Mouse (Mus musculus): ENCODE measurements around the gene Plekho1. TPM values are rescaled to one million over a fixed set of nuclear protein-coding genes. Genes with fewer than 3 reads are reported as not detected.
"Not testable (repeated sequence)": the region's sequence is repeated elsewhere in the genome, so short reads cannot be mapped to it uniquely, and the experiment has no call there.

Gene Plekho1
- 10 to 100 TPM; 56.2 to 67.9 TPM for total RNA-seq (2021)
- long read RNA-seq, experiment 1, transcript Plekho1-201 (6 exons, 1,931 nt), result major isoform, 17 of 20 reads
- long read RNA-seq, experiment 1, partial matches to known transcripts, result 0 of 20 reads
- long read RNA-seq, experiment 1, other reads (novel, unspliced or antisense), result 0 of 20 reads
- long read RNA-seq, experiment 2, transcript Plekho1-201 (6 exons, 1,931 nt), result major isoform, 9 of 18 reads
- long read RNA-seq, experiment 2, transcript Plekho1-203 (5 exons, 788 nt), result minor isoform, 6 of 18 reads
- long read RNA-seq, experiment 2, partial matches to known transcripts, result 1 of 18 reads
- long read RNA-seq, experiment 2, other reads (novel, unspliced or antisense), result 2 of 18 reads

GRCm38 (mm10) chr3:95995802-95996428 is at the start of gene Plekho1:
TSS of gene Plekho1 (minus strand) at chr3:95996001.
- peak; percentile 71 for DNase-seq

- not testable (repeated sequence) for DNase-seq
Measured at GRCm38 (mm10) chr3:96044559-96044958, 48.8 kb upstream of the Plekho1 start.

GRCm38 (mm10) chr3:96043104-96043503 is 47.3 kb upstream of the Plekho1 start:
- DNase-seq, result no peak

- no peak for DNase-seq
Measured at GRCm38 (mm10) chr3:96041079-96041478, 45.3 kb upstream of the Plekho1 start.

GRCm38 (mm10) chr3:96040663-96041006 is 44.8 kb upstream of the Plekho1 start:
- DNase-seq, result no peak

- no peak for DNase-seq
Measured at GRCm38 (mm10) chr3:96039857-96040662, 44.3 kb upstream of the Plekho1 start.

- DNase-seq, result no peak
Measured at GRCm38 (mm10) chr3:96038851-96039250, 43.0 kb upstream of the Plekho1 start.

GRCm38 (mm10) chr3:96038156-96038555 is 42.4 kb upstream of the Plekho1 start:
- DNase-seq, result no peak

GRCm38 (mm10) chr3:96036796-96037195 is 41.0 kb upstream of the Plekho1 start:
- DNase-seq, result no peak

- DNase-seq, result no peak
Measured at GRCm38 (mm10) chr3:96033046-96033445, 37.2 kb upstream of the Plekho1 start.

- DNase-seq, result no peak
Measured at GRCm38 (mm10) chr3:96032652-96033017, 36.8 kb upstream of the Plekho1 start.

GRCm38 (mm10) chr3:96031991-96032651 is 36.3 kb upstream of the Plekho1 start:
- no peak for DNase-seq

- DNase-seq, result no peak
Measured at GRCm38 (mm10) chr3:96029766-96030165, 34.0 kb upstream of the Plekho1 start.

- no peak for DNase-seq
Measured at GRCm38 (mm10) chr3:96029336-96029735, 33.5 kb upstream of the Plekho1 start.

- DNase-seq, result no peak
Measured at GRCm38 (mm10) chr3:96027875-96028274, 32.1 kb upstream of the Plekho1 start.

- DNase-seq, result no peak
Measured at GRCm38 (mm10) chr3:96027145-96027544, 31.3 kb upstream of the Plekho1 start.

- no peak for DNase-seq
Measured at GRCm38 (mm10) chr3:96021421-96022128, 25.8 kb upstream of the Plekho1 start.

GRCm38 (mm10) chr3:96020735-96021134 is 24.9 kb upstream of the Plekho1 start:
- no peak for DNase-seq

- DNase-seq, result no peak
Measured at GRCm38 (mm10) chr3:96017461-96017860, 21.7 kb upstream of the Plekho1 start.

- no peak for DNase-seq
Measured at GRCm38 (mm10) chr3:96016257-96016889, 20.6 kb upstream of the Plekho1 start.

GRCm38 (mm10) chr3:96015681-96016080 is 19.9 kb upstream of the Plekho1 start:
- DNase-seq, result no peak

All from gastrocnemius, postnatal 10 days (tissue).